Mouse (Mus musculus): ENCODE results near the gene Flt3. TPM values are rescaled to one million over a fixed set of nuclear protein-coding genes. Genes with fewer than 3 reads are reported as not detected.

Gene Flt3
- polyA plus RNA-seq, 1 experiment from 2014 or later = 1.2 TPM

DNA sequence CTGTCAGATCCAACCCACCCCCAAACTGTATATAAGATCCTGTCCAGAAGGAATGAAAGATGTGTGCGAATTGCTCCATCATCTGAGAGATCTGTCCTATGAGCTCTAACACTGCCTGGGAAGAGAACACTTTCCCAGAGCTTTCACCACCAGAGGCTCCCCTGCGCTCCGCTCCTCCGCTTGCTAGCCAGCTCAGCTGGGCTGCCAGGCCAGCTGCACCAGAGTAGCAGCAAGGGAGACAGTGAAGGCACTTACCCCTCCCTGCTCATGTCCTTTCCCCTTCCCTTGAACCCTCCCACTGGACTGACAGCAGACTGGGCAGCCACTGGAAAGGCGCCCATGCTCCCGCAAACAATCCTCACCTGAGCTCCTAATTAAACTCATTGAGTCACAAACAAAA is 23.3 kb upstream of the Flt3 start:
- Histone ChIP-seq H3K4me1 (ENCODE audit: control insufficient read depth, insufficient read depth, low read length) (no peaks in the 10 kb centered on the region), H3K4me2 (ENCODE audit: low read length) (no peak overlapping the region), H3K27ac (ENCODE audit: low read length) (no peak overlapping the region), H3K9me3 (replicated peaks; ENCODE audit: control insufficient read depth, low read length, poor library complexity, severe bottlenecking) (no peaks in the 10 kb centered on the region), H3K9ac (ENCODE audit: low read depth, low read length) (no peak overlapping the region), H3K4me3 (ENCODE audit: low read depth, low read length) (no peak overlapping the region), H3K36me3 (ENCODE audit: control insufficient read depth, insufficient read depth, low read length) (no peaks in the 10 kb centered on the region), H3K27me3 (ENCODE audit: control insufficient read depth, insufficient read depth, low read depth, low read length) (no peaks in the 10 kb centered on the region)
- no peak for ATAC-seq
- WGBS = 33% methylated on average over 6 of the region's 6 CpGs

DNA sequence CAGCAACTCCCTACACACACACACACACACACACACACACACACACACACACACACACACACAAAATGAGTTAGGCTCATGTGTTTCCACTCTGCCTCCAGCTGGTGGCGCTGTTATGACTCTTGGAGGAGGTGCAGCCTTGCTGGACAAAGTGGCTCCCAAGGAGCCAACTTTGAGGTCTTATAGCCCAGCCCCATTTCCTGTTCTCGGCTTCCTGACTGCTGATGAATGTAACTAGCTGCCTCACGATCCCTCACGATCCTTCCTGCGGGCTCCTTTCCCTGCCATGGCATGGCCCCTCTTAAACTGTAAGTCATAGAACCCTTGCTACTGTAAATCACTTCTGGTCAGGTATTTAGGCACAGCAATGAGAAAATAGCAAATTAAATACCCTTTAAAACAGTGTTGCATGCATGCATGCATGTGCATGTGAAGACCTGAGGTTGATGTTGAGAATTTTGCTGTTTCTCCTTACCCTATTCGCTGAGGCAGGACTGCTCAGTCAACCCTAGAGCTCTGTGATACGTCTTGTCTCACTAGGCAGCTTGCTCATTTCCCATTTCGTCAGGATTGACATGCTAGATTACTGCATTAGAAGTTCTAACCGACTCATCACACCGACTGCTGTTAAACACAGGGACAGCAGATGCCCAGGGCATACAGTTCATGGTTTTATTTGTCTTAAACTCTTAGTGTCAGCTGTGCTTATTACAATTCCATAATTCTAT is 18.3 kb upstream of the Flt3 start:
- 56% methylated on average over 10 of the region's 10 CpGs for WGBS
- no peak for ATAC-seq
- Histone ChIP-seq H3K4me2 (ENCODE audit: low read length) (no peak overlapping the region), H3K36me3 (ENCODE audit: control insufficient read depth, insufficient read depth, low read length) (no peaks in the 10 kb centered on the region), H3K27me3 (ENCODE audit: control insufficient read depth, insufficient read depth, low read depth, low read length) (no peaks in the 10 kb centered on the region), H3K4me1 (ENCODE audit: control insufficient read depth, insufficient read depth, low read length) (no peaks in the 10 kb centered on the region), H3K27ac (ENCODE audit: low read length) (no peak overlapping the region), H3K9ac (ENCODE audit: low read depth, low read length) (no peak overlapping the region), H3K9me3 (replicated peaks; ENCODE audit: control insufficient read depth, low read length, poor library complexity, severe bottlenecking) (no peaks in the 10 kb centered on the region), H3K4me3 (ENCODE audit: low read depth, low read length) (no peak overlapping the region)

GRCm38 (mm10) chr5:147417986-147418385 is 17.7 kb upstream of the Flt3 start:
- Histone ChIP-seq H3K4me3 (ENCODE audit: low read depth, low read length) (no peak overlapping the region), H3K36me3 (ENCODE audit: control insufficient read depth, insufficient read depth, low read length) (no peaks in the 10 kb centered on the region), H3K27me3 (ENCODE audit: control insufficient read depth, insufficient read depth, low read depth, low read length) (no peaks in the 10 kb centered on the region), H3K27ac (ENCODE audit: low read length) (no peak overlapping the region), H3K4me2 (ENCODE audit: low read length) (no peak overlapping the region), H3K4me1 (ENCODE audit: control insufficient read depth, insufficient read depth, low read length) (no peaks in the 10 kb centered on the region), H3K9me3 (replicated peaks; ENCODE audit: control insufficient read depth, low read length, poor library complexity, severe bottlenecking) (no peaks in the 10 kb centered on the region), H3K9ac (ENCODE audit: low read depth, low read length) (no peak overlapping the region)
- WGBS = 84% methylated on average over 1 of the region's 1 CpGs
- no peak for ATAC-seq

DNA sequence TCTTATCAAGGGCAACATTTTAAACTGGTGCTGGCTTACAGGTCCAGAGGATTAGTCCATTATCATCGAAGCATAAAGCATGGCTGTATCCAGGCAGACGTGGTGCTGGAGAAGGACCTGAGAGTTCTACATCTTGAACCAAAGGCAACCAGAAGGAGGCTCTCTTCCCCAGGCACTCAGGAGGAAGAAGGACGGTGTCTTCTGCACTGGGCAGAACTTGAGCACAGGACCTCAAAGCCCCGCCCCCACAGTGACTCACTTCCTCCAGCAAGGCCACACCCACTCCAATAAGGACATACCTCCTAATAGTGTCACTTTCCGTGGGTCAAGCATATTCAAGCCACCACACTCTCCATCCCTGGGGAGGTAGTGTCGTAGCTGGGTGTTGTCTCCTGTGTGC is 10.3 kb upstream of the Flt3 start:
- Histone ChIP-seq H3K4me2 (ENCODE audit: low read length) (no peak overlapping the region), H3K36me3 (ENCODE audit: control insufficient read depth, insufficient read depth, low read length) (no peaks in the 10 kb centered on the region), H3K27me3 (ENCODE audit: control insufficient read depth, insufficient read depth, low read depth, low read length) (no peaks in the 10 kb centered on the region), H3K27ac (ENCODE audit: low read length) (no peak overlapping the region), H3K9ac (ENCODE audit: low read depth, low read length) (no peak overlapping the region), H3K4me3 (ENCODE audit: low read depth, low read length) (no peak overlapping the region), H3K4me1 (ENCODE audit: control insufficient read depth, insufficient read depth, low read length) (no peaks in the 10 kb centered on the region), H3K9me3 (replicated peaks; ENCODE audit: control insufficient read depth, low read length, poor library complexity, severe bottlenecking) (no peaks in the 10 kb centered on the region)
- ATAC-seq = no peak
- WGBS = 74% methylated on average over 6 of the region's 6 CpGs

DNA sequence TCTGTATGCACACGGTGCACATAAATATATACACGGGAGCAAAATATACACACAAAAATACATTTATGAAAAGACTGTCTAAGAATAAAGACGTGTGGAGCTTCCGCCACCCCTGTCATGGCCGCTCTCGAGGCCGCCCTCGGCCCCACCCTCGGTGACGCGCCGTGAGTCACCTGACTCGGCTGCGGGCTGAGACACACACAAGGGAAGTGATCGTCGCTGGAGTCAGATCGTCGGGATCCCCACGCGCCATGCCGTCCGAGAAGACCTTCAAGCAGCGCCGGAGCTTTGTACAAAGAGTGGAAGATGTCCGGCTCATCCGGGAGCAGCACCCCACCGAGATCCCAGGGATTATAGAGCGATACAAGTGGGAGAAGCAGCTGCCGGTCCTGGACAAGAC is 8.4 kb upstream of the Flt3 start:
- Histone ChIP-seq H3K36me3 (ENCODE audit: control insufficient read depth, insufficient read depth, low read length) (no peaks in the 10 kb centered on the region), H3K9ac (ENCODE audit: low read depth, low read length) (no peak overlapping the region), H3K9me3 (replicated peaks; ENCODE audit: control insufficient read depth, low read length, poor library complexity, severe bottlenecking) (no peaks in the 10 kb centered on the region), H3K4me3 (ENCODE audit: low read depth, low read length) (no peak overlapping the region), H3K27ac (ENCODE audit: low read length) (no peak overlapping the region), H3K4me1 (ENCODE audit: control insufficient read depth, insufficient read depth, low read length) (no peaks in the 10 kb centered on the region), H3K4me2 (ENCODE audit: low read length) (no peak overlapping the region), H3K27me3 (ENCODE audit: control insufficient read depth, insufficient read depth, low read depth, low read length) (no peaks in the 10 kb centered on the region)
- no peak for ATAC-seq
- WGBS = 65% methylated on average over 29 of the region's 29 CpGs

DNA sequence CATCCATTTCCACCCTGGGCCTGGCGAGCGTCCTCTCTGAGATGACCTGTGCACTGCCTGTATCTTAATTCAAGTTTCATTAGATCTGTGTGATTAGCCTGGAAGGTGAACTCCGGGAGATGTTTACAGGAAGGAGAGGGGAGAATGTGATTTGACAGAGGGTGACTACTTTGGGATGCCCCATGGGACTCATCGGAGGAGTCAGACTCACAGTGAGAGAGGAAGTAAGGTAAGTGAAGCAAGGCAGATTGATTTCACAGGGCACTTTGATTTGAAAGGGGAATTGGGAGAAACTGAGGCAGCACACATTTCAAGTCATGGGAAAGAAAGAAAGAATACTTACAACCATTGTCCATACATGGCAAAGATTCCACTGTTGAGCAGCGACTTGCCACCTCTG is 5.8 kb upstream of the Flt3 start:
- Histone ChIP-seq H3K9ac (ENCODE audit: low read depth, low read length) (no peak overlapping the region), H3K4me1 (ENCODE audit: control insufficient read depth, insufficient read depth, low read length) (peaks cover 2% of the 10 kb centered on the region; the same call in 1 of the 2 replicates), H3K27ac (ENCODE audit: low read length) (no peak overlapping the region), H3K4me3 (ENCODE audit: low read depth, low read length) (no peak overlapping the region), H3K9me3 (replicated peaks; ENCODE audit: control insufficient read depth, low read length, poor library complexity, severe bottlenecking) (no peaks in the 10 kb centered on the region), H3K27me3 (ENCODE audit: control insufficient read depth, insufficient read depth, low read depth, low read length) (peaks cover 6% of the 10 kb centered on the region), H3K4me2 (ENCODE audit: low read length) (no peak overlapping the region), H3K36me3 (ENCODE audit: control insufficient read depth, insufficient read depth, low read length) (no peaks in the 10 kb centered on the region)
- 88% methylated on average over 5 of the region's 5 CpGs for WGBS
- no peak for ATAC-seq

DNA sequence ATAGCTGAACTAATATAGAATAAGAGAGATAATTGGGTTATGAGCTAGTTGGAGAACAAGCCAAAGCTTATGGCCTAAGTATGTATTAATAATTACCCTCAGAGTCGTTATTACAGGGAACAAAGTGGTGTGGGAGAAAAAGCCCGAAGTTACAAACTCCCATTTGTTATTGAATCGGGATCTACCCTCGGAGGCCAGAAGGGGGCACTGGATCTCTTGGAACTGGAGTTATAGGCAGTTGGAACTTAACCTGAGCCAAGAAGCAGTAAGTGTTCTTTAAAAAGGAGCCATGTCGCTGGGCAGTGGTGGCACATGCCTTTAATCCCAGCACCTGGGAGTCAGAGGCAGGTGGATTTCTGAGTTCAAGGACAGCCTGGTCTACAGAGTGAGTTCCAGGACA is 2.2 kb upstream of the Flt3 start:
- H3K27me3 ChIP-seq (ENCODE audit: control insufficient read depth, insufficient read depth, low read depth, low read length) = peaks cover 21% of the 10 kb centered on the region
- H3K36me3 ChIP-seq (ENCODE audit: control insufficient read depth, insufficient read depth, low read length) = no peaks in the 10 kb centered on the region
- no peaks in the 10 kb centered on the region for H3K9me3 ChIP-seq (replicated peaks; ENCODE audit: control insufficient read depth, low read length, poor library complexity, severe bottlenecking)
- ATAC-seq = no peak
- peaks cover 5% of the 10 kb centered on the region; the same call in 1 of the 2 replicates for H3K4me1 ChIP-seq (ENCODE audit: control insufficient read depth, insufficient read depth, low read length)
- H3K4me2 ChIP-seq (ENCODE audit: low read length) = no peak overlapping the region
- 26% methylated on average over 5 of the region's 5 CpGs for WGBS
- no peak overlapping the region for H3K4me3 ChIP-seq (ENCODE audit: low read depth, low read length)
- no peak overlapping the region for H3K27ac ChIP-seq (ENCODE audit: low read length)
- no peak overlapping the region for H3K9ac ChIP-seq (ENCODE audit: low read depth, low read length)

- H3K4me3 ChIP-seq (ENCODE audit: low read depth, low read length) = peak overlapping the region; percentile 47
- ATAC-seq = no peak
- H3K4me2 ChIP-seq (ENCODE audit: low read length) = peak overlapping the region; percentile 65
- H3K9me3 ChIP-seq (replicated peaks; ENCODE audit: control insufficient read depth, low read length, poor library complexity, severe bottlenecking) = no peaks in the 10 kb centered on the region
- H3K36me3 ChIP-seq (ENCODE audit: control insufficient read depth, insufficient read depth, low read length) = no peaks in the 10 kb centered on the region
- H3K27ac ChIP-seq (ENCODE audit: low read length) = no peak overlapping the region
- peaks cover 21% of the 10 kb centered on the region for H3K27me3 ChIP-seq (ENCODE audit: control insufficient read depth, insufficient read depth, low read depth, low read length)
- peak overlapping the region; percentile 1; the same call in 1 of the 2 replicates for H3K9ac ChIP-seq (ENCODE audit: low read depth, low read length)
- WGBS = 20% methylated on average over 11 of the region's 11 CpGs
- peaks cover 5% of the 10 kb centered on the region; the same call in 1 of the 2 replicates for H3K4me1 ChIP-seq (ENCODE audit: control insufficient read depth, insufficient read depth, low read length)
These were observed 735 bp upstream of the Flt3 start for GRCm38 (mm10) chr5:147401024-147401423.

GRCm38 (mm10) chr5:147400505-147400979 is 253 bp upstream of the Flt3 start:
- Histone ChIP-seq H3K9me3 (replicated peaks; ENCODE audit: control insufficient read depth, low read length, poor library complexity, severe bottlenecking) (no peaks in the 10 kb centered on the region), H3K27ac (ENCODE audit: low read length) (no peak overlapping the region), H3K4me2 (ENCODE audit: low read length) (peak overlapping the region; percentile 65), H3K36me3 (ENCODE audit: control insufficient read depth, insufficient read depth, low read length) (no peaks in the 10 kb centered on the region), H3K27me3 (ENCODE audit: control insufficient read depth, insufficient read depth, low read depth, low read length) (peaks cover 21% of the 10 kb centered on the region), H3K4me3 (ENCODE audit: low read depth, low read length) (peak overlapping the region; percentile 47), H3K4me1 (ENCODE audit: control insufficient read depth, insufficient read depth, low read length) (peaks cover 5% of the 10 kb centered on the region; the same call in 1 of the 2 replicates), H3K9ac (ENCODE audit: low read depth, low read length) (peak overlapping the region; percentile 66)
- ATAC-seq = peak; percentile 47; the same call in 1 of the 2 replicates
- 2% methylated on average over 17 of the region's 17 CpGs for WGBS

Measured in midbrain, embryonic 16.5 days (tissue).